Mouse (Mus musculus) CH12F3 (cell line): ENCODE data around the gene Casp7.

Experiments used
- in situ Hi-C: fragments of 300-500 bp; cut with MboI; formaldehyde crosslinking; loops from 2 replicates; pipeline ENCODE4 v1.14.3; 2020; ENCODE audit warnings: low sequenced_read_pairs

Gene Casp7

GRCm38 (mm10) chr19:56460241-56460640 lies 63.3 kb downstream of the Casp7 start:
- in situ Hi-C loops: no loop called here

- in situ Hi-C loops: no loop called here
Observed at GRCm38 (mm10) chr19:56461522-56462101, 64.7 kb downstream of the Casp7 start, which contains the start of gene Plekhs1. Plekhs1 (plus strand) TSS chr19:56461640.

GRCm38 (mm10) chr19:56462786-56463185 lies 65.9 kb downstream of the Casp7 start:
- in situ Hi-C loops: no loop called here

- in situ Hi-C loops: no loop called here
Observed at GRCm38 (mm10) chr19:56466486-56466885, 69.6 kb downstream of the Casp7 start.

- in situ Hi-C loops: no loop called here
Observed at GRCm38 (mm10) chr19:56470286-56471020, 73.5 kb downstream of the Casp7 start.

- in situ Hi-C loops: no loop called here
Observed at GRCm38 (mm10) chr19:56471934-56472333, 75.0 kb downstream of the Casp7 start.

GRCm38 (mm10) chr19:56474869-56475550 lies 78.1 kb downstream of the Casp7 start:
- in situ Hi-C loops: no loop called here

- in situ Hi-C loops: no loop called here
Observed at GRCm38 (mm10) chr19:56476546-56476945, 79.6 kb downstream of the Casp7 start.

- in situ Hi-C loops: no loop called here
Observed at GRCm38 (mm10) chr19:56477253-56477652, 80.3 kb downstream of the Casp7 start.

- in situ Hi-C loops: no loop called here
Observed at GRCm38 (mm10) chr19:56477832-56478231, 80.9 kb downstream of the Casp7 start.

GRCm38 (mm10) chr19:56484630-56485375 lies 87.9 kb downstream of the Casp7 start:
- in situ Hi-C loops: no loop called here

GRCm38 (mm10) chr19:56485376-56486271 lies 88.7 kb downstream of the Casp7 start:
- in situ Hi-C loops: no loop called here

GRCm38 (mm10) chr19:56486926-56487325 lies 90.0 kb downstream of the Casp7 start:
- in situ Hi-C loops: no loop called here

- in situ Hi-C loops: no loop called here
Observed at GRCm38 (mm10) chr19:56487339-56487738, 90.4 kb downstream of the Casp7 start.

- in situ Hi-C loops: no loop called here
Observed at GRCm38 (mm10) chr19:56489601-56490000, 92.7 kb downstream of the Casp7 start.
